Mouse (Mus musculus): Measurements from ENCODE around the gene Cdan1. TPM values are rescaled to one million over a fixed set of nuclear protein-coding genes. Genes with fewer than 3 reads are reported as not detected.

Cdan1 gene
- polyA plus RNA-seq, 1 experiment from 2014 or later = 6.0 TPM

Other genes starting within 250 kb of the Cdan1 start
- 24.3 and 26.5 TPM in 2 replicates for gene Haus2, start 240.7 kb downstream of the Cdan1 start, polyA plus RNA-seq (2014; fragmentation: Nextera tagmentation; extraction: Ambion mirVana)
- 31.0 and 35.4 TPM in 2 replicates for gene Lrrc57, start 240.6 kb downstream of the Cdan1 start, polyA plus RNA-seq (2014; fragmentation: Nextera tagmentation; extraction: Ambion mirVana)
- gene Stard9, start 221.0 kb downstream of the Cdan1 start, polyA plus RNA-seq (2014; fragmentation: Nextera tagmentation; extraction: Ambion mirVana) = 2.6 and 3.7 TPM in 2 replicates
- 7.3 and 11.1 TPM in 2 replicates for gene Ttbk2, start 476 bp upstream of the Cdan1 start, polyA plus RNA-seq (2014; fragmentation: Nextera tagmentation; extraction: Ambion mirVana)
- gene Ubr1, start 120.6 kb upstream of the Cdan1 start, polyA plus RNA-seq (2014; fragmentation: Nextera tagmentation; extraction: Ambion mirVana) = 23.8 and 32.8 TPM in 2 replicates
- 7.9 and 9.1 TPM in 2 replicates for gene Tmem62, start 126.9 kb upstream of the Cdan1 start, polyA plus RNA-seq (2014; fragmentation: Nextera tagmentation; extraction: Ambion mirVana)
- gene Ccndbp1, start 158.3 kb upstream of the Cdan1 start, polyA plus RNA-seq (2014; fragmentation: Nextera tagmentation; extraction: Ambion mirVana) = 79.4 and 82.4 TPM in 2 replicates
- 0.13 and 0.32 TPM in 2 replicates for gene Epb42, start 186.9 kb upstream of the Cdan1 start, polyA plus RNA-seq (2014; fragmentation: Nextera tagmentation; extraction: Ambion mirVana)
- not detected in 2 replicates for gene Tgm5, start 235.7 kb upstream of the Cdan1 start, polyA plus RNA-seq (2014; fragmentation: Nextera tagmentation; extraction: Ambion mirVana)

Data from forebrain, embryonic 14.5 days (tissue).